9 mouse cellular contexts compared by ENCODE assay signal in genomic region chr4:123593664-123594063, GRCm38 (mm10).
A peak's percentile ranks its signal among the peaks of the same experiment; 100 is the strongest.
DNase-seq lines count a peak whose midpoint lies in the region; ATAC-seq and TF ChIP-seq lines count a peak whose summit lies in the region.
"Had no signal": no experiment of that assay in that cellular context is flagged by ENCODE, and none has a peak within 500 bp of the region (broad histone marks: within the 10 kb centered on the region; RNA-seq: fewer than 3 reads in every experiment).

No protein-coding gene starts in this region.

- WGBS in embryonic facial prominence, embryonic 11.5 days = 40% methylated on average over 3 of the region's 3 CpGs
- WGBS in midbrain, embryonic 10.5 days = 42% methylated on average over 3 of the region's 3 CpGs

- no peaks in the 10 kb centered on the region for H3K9me3 ChIP-seq in embryonic facial prominence, embryonic 11.5 days (replicated peaks; ENCODE audit: control insufficient read depth, low read length)
- no peaks in the 10 kb centered on the region for H3K9me3 ChIP-seq in midbrain, embryonic 10.5 days (replicated peaks)

- no peak for ATAC-seq in embryonic facial prominence, embryonic 11.5 days (replicated peaks; ENCODE audit: insufficient number of reproducible peaks, low FRiP score, low TSS enrichment, low read depth)

- DNase-seq in gastrocnemius, adult 2 months = no peak
- no peak for DNase-seq in gastrocnemius, postnatal 36 days
- peak; percentile 25 for DNase-seq in embryonic facial prominence, embryonic 11.5 days (ENCODE audit: low spot score)
- peak; percentile 59 to 73 for DNase-seq in heart, postnatal 10 days
- no peak for DNase-seq in midbrain, embryonic 10.5 days (ENCODE audit: low spot score)
- no peak for DNase-seq in c-Kit-positive CD71-positive TER-119-positive erythroid progenitor cells, embryonic 14.5 days (ENCODE audit: low spot score)
- no peak for DNase-seq in thymus, postnatal 14 days
- no peak for DNase-seq in urinary bladder, adult 18-20 months (ENCODE audit: low spot score in 2 of 2)

- H3K27ac ChIP-seq in gastrocnemius, adult 2 months = peak overlapping the region; percentile 52
- H3K27ac ChIP-seq in embryonic facial prominence, embryonic 11.5 days (replicated peaks; ENCODE audit: low read depth, low read length) = no peak overlapping the region
- peak overlapping the region; percentile 74 for H3K27ac ChIP-seq in midbrain, embryonic 10.5 days (replicated peaks)

- TF ChIP-seq CTCF in gastrocnemius, adult 2 months (IDR thresholded peaks at IDR 0.05) = no peak

- no peak overlapping the region for H3K4me3 ChIP-seq in gastrocnemius, adult 2 months
- H3K4me3 ChIP-seq in embryonic facial prominence, embryonic 11.5 days (ENCODE audit: low read depth, low read length) = no peak overlapping the region
- no peak overlapping the region for H3K4me3 ChIP-seq in midbrain, embryonic 10.5 days

- intact Hi-C loops in gastrocnemius, adult 2 months (cut with DNase I) = no loop called here
- intact Hi-C loops in gastrocnemius, postnatal 36 days (cut with DNase I) = loop anchor here (10.0 kb wide), 1 partner anchor 301 kb away; no protein-coding TSS in a partner anchor
- intact Hi-C loops in heart, postnatal 10 days (cut with DNase I) = loop anchor here (5.0 kb wide), 1 partner anchor 304 kb away; no protein-coding TSS in a partner anchor

- H3K9ac ChIP-seq in embryonic facial prominence, embryonic 11.5 days (replicated peaks; ENCODE audit: low read length) = no peak overlapping the region

- H3K27me3 ChIP-seq in embryonic facial prominence, embryonic 11.5 days (ENCODE audit: control insufficient read depth, insufficient read depth, low read length) = no peaks in the 10 kb centered on the region
- no peaks in the 10 kb centered on the region for H3K27me3 ChIP-seq in midbrain, embryonic 10.5 days (ENCODE audit: low read depth, poor library complexity, severe bottlenecking)
- H3K27me3 ChIP-seq: CH12.LX had no signal

- no peak overlapping the region for H3K4me2 ChIP-seq in embryonic facial prominence, embryonic 11.5 days (ENCODE audit: low read depth, low read length)

- peaks cover 7% of the 10 kb centered on the region for H3K4me1 ChIP-seq in embryonic facial prominence, embryonic 11.5 days (ENCODE audit: control insufficient read depth, insufficient read depth, low read length)
- H3K4me1 ChIP-seq in midbrain, embryonic 10.5 days = peaks cover 76% of the 10 kb centered on the region

- H3K36me3 ChIP-seq in embryonic facial prominence, embryonic 11.5 days (replicated peaks; ENCODE audit: control insufficient read depth, insufficient read depth, low read depth, low read length) = no peaks in the 10 kb centered on the region
- H3K36me3 ChIP-seq in midbrain, embryonic 10.5 days = no peaks in the 10 kb centered on the region

Comparison
In these comparisons a context has a peak if more than half of its experiments do, and no peak if none do; other contexts are left out.
1. DNase-seq: peak in embryonic facial prominence, embryonic 11.5 days (single experiment) and heart, postnatal 10 days (2 of 2); none in gastrocnemius, adult 2 months (single experiment), gastrocnemius, postnatal 36 days (0 of 2), midbrain, embryonic 10.5 days (single experiment), c-Kit-positive CD71-positive TER-119-positive erythroid progenitor cells, embryonic 14.5 days (single experiment), thymus, postnatal 14 days (single experiment) and urinary bladder, adult 18-20 months (0 of 2).